ENCODE assay signal across 22 mouse cellular contexts in the genomic region with DNA sequence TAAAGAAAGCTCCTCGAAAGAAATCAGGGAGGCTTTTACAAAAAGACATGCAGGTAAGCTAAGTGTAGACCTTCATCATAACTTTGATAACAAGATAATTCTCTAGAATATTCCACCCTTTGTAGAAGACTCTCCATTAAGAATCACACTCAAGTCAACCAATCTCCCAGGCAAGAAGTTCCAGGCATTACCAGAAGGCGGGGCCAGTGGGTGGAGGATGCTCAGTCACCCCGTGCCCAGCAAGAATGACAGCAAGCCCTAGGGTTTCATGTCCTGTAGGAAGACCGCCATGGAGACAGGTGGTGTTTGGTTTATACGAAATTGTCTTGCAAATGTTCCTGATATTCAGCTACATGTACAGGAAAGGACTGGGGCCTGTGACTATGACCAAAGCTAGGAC. TPM values are rescaled to one million over a fixed set of nuclear protein-coding genes. Genes with fewer than 3 reads are reported as not detected.
DNase-seq lines count a peak whose midpoint lies in the region; ATAC-seq and TF ChIP-seq lines count a peak whose summit lies in the region.
"Had no signal": no experiment of that assay in that cellular context is flagged by ENCODE, and none has a peak within 500 bp of the region (broad histone marks: within the 10 kb centered on the region; RNA-seq: fewer than 3 reads in every experiment).

No protein-coding gene starts in this region.

- ATAC-seq in frontal cortex, adult (ENCODE audit: low TSS enrichment): no peak
- ATAC-seq: forebrain, postnatal 0 days; inflammation-experienced regulatory T-cells, adult 6 months; liver, postnatal 0 days; midbrain, embryonic 15.5 days had no signal

- TF ChIP-seq CTCF in gastrocnemius, adult 2 months (IDR thresholded peaks at IDR 0.05): peak; percentile 42

- no peak overlapping the region for H3K4me3 ChIP-seq in gastrocnemius, adult 2 months
- H3K4me3 ChIP-seq: embryonic facial prominence, embryonic 12.5 days; limb, embryonic 12.5 days; midbrain, embryonic 15.5 days; neural tube, embryonic 13.5 days had no signal

- intact Hi-C loops in gastrocnemius, adult 2 months (cut with DNase I): no loop called here
- intact Hi-C loops in gastrocnemius, postnatal 36 days (cut with DNase I): no loop called here

- no peak for DNase-seq in gastrocnemius, adult 2 months
- no peak for DNase-seq in gastrocnemius, postnatal 36 days
- DNase-seq in kidney, postnatal 10 days: peak; percentile 22
- no peak for DNase-seq in kidney, adult 9 months
- peak; percentile 36 for DNase-seq in lung, postnatal 10 days
- no peak for DNase-seq in lung, adult 18-20 months
- DNase-seq: adrenal gland, adult 2 months; cerebellum, adult 11-12 months; forebrain, postnatal 0 days; liver, postnatal 0 days; retina, postnatal 1 day; right cerebral cortex, postnatal 25 days; spleen, adult 18-20 months; thymus, postnatal 36 days had no signal

- peak overlapping the region; percentile 44 for H3K27ac ChIP-seq in gastrocnemius, adult 2 months
- H3K27ac ChIP-seq: embryonic facial prominence, embryonic 12.5 days; hindbrain, embryonic 14.5 days; limb, embryonic 12.5 days; macrophage; midbrain, embryonic 15.5 days; neural tube, embryonic 13.5 days had no signal

RNA-seq across cellular contexts. Expression of a gene that starts 25.4 kb away (rescaled TPM):
- 100 to 1,000 TPM; 102 to 104 TPM for total RNA-seq in gastrocnemius, adult 2 months (2021)
- 10 to 100 TPM; 78.9 to 89.1 TPM for total RNA-seq in gastrocnemius, postnatal 36 days (2021)

Comparison
In these comparisons a context has a peak if more than half of its experiments do, and no peak if none do; other contexts are left out.
1. DNase-seq: peak in kidney, postnatal 10 days (single experiment) and lung, postnatal 10 days (single experiment); none in gastrocnemius, adult 2 months (single experiment), gastrocnemius, postnatal 36 days (0 of 2), kidney, adult 9 months (single experiment) and lung, adult 18-20 months (0 of 2).